Mouse (Mus musculus) embryonic fibroblast, embryonic 13.5 days (primary cell): ENCODE results near the gene Agap3. TPM values are rescaled to one million over a fixed set of nuclear protein-coding genes. Genes with fewer than 3 reads are reported as not detected.

Source experiments
- H3K27ac ChIP-seq: 2 replicates; pipeline ENCODE4 v1.5.1; 2012; ENCODE audit warnings: low read length, control low read depth, inconsistent platforms; ENCODE audit not compliant: insufficient read depth
- H3K4me1 ChIP-seq: 2 replicates; pipeline ENCODE4 v1.6.1; 2011; ENCODE audit warnings: low read length; ENCODE audit not compliant: control insufficient read depth, insufficient read depth
- H3K4me3 ChIP-seq: 2 replicates; pipeline ENCODE4 v1.5.1; 2011; ENCODE audit warnings: mild to moderate bottlenecking, control low read depth, low read length; ENCODE audit not compliant: insufficient read depth
- CTCF ChIP-seq: IDR thresholded peaks from 2 replicates; pipeline ENCODE4 v1.5.1; 2011; ENCODE audit warnings: mild to moderate bottlenecking, control low read depth, low read length, moderate library complexity, borderline replicate concordance; ENCODE audit not compliant: insufficient read depth
- POLR2A ChIP-seq: IDR thresholded peaks from 2 replicates; pipeline ENCODE4 v1.6.1; 2011; ENCODE audit warnings: low read depth, mild to moderate bottlenecking, control low read depth, low read length, moderate library complexity
- polyA plus RNA-seq: library from polyadenylated mRNA; stranded (reverse); fragments of >200 nt; gene quantifications from 2 replicates; pipeline ENCODE4 v1.2.4, GENCODE M21; 2011; ENCODE audit warnings: low read depth; ENCODE audit not compliant: missing spikeins, insufficient read length

Agap3 gene
- polyA plus RNA-seq, 1 experiment = 31.2 TPM

GRCm38 (mm10) chr5:24527780-24528179, 75.8 kb downstream of the Agap3 start:
- Histone ChIP-seq H3K4me1 (no peaks in the 10 kb centered on the region), H3K27ac (no peak overlapping the region), H3K4me3 (no peak overlapping the region)
- TF ChIP-seq CTCF (no peak), POLR2A (no peak)

- TF ChIP-seq POLR2A = no peak
- peak; percentile 100 for TF ChIP-seq CTCF
- H3K27ac ChIP-seq = no peak overlapping the region
- H3K4me1 ChIP-seq = no peaks in the 10 kb centered on the region
- no peak overlapping the region for H3K4me3 ChIP-seq
Measured at GRCm38 (mm10) chr5:24530042-24530689, 78.2 kb downstream of the Agap3 start.

- TF ChIP-seq CTCF (no peak), POLR2A (no peak)
- Histone ChIP-seq H3K27ac (no peak overlapping the region), H3K4me3 (no peak overlapping the region), H3K4me1 (no peaks in the 10 kb centered on the region)
Measured at GRCm38 (mm10) chr5:24533391-24533790, 81.4 kb downstream of the Agap3 start.

GRCm38 (mm10) chr5:24534292-24534691, 82.3 kb downstream of the Agap3 start:
- H3K4me3 ChIP-seq = no peak overlapping the region
- TF ChIP-seq POLR2A = no peak
- TF ChIP-seq CTCF = no peak
- no peak overlapping the region for H3K27ac ChIP-seq
- H3K4me1 ChIP-seq = no peaks in the 10 kb centered on the region

GRCm38 (mm10) chr5:24535731-24536130, 83.8 kb downstream of the Agap3 start:
- Histone ChIP-seq H3K4me1 (no peaks in the 10 kb centered on the region), H3K4me3 (no peak overlapping the region), H3K27ac (no peak overlapping the region)
- no peak for TF ChIP-seq POLR2A
- TF ChIP-seq CTCF = no peak

- Histone ChIP-seq H3K27ac (no peak overlapping the region), H3K4me3 (no peak overlapping the region), H3K4me1 (no peaks in the 10 kb centered on the region)
- no peak for TF ChIP-seq CTCF
- TF ChIP-seq POLR2A = no peak
Measured at GRCm38 (mm10) chr5:24536511-24536910, 84.5 kb downstream of the Agap3 start.

- no peak overlapping the region for H3K4me3 ChIP-seq
- H3K4me1 ChIP-seq = no peaks in the 10 kb centered on the region
- H3K27ac ChIP-seq = no peak overlapping the region
- TF ChIP-seq CTCF = no peak
- TF ChIP-seq POLR2A = no peak
Measured at GRCm38 (mm10) chr5:24537618-24538017, 85.6 kb downstream of the Agap3 start.

- TF ChIP-seq CTCF = no peak
- no peak for TF ChIP-seq POLR2A
- Histone ChIP-seq H3K4me3 (no peak overlapping the region), H3K4me1 (no peaks in the 10 kb centered on the region), H3K27ac (no peak overlapping the region)
Measured at GRCm38 (mm10) chr5:24539571-24540296, 87.8 kb downstream of the Agap3 start.

GRCm38 (mm10) chr5:24540387-24541143, 88.6 kb downstream of the Agap3 start, which contains the start of gene Asb10:
TSS of gene Asb10 (minus strand) at chr5:24540978.
- Histone ChIP-seq H3K4me3 (no peak within 1 kb of the TSS), H3K4me1 (no peaks in the 10 kb centered on the region), H3K27ac (no peak within 1 kb of the TSS)
- no peak for TF ChIP-seq CTCF
- TF ChIP-seq POLR2A = no peak
